Mouse (Mus musculus): ENCODE measurements around the gene Ccdc188.

Ccdc188 gene

DNA sequence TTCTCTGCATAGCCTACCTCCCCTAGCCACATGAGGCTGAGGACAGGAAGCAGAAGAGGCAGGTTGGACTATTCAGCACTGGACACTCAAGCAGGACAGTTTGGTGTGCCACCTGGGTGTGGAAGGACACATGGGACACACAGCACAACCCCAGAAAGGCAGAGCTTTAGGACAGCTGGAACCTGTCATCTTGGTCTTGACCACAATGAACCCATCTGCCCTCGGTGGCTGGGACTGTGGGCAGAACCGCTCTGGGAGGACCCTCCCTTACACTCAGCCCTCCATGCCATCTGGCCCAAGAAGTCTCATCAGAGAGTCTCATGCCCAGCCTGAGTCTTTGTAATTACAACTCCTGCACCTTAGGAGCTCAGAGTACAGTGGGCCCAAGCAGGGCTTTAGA is 17.6 kb upstream of the Ccdc188 start:
- no peak for DNase-seq (ENCODE audit: inconsistent age in 2 of 2, low spot score in 1 of 2)

DNA sequence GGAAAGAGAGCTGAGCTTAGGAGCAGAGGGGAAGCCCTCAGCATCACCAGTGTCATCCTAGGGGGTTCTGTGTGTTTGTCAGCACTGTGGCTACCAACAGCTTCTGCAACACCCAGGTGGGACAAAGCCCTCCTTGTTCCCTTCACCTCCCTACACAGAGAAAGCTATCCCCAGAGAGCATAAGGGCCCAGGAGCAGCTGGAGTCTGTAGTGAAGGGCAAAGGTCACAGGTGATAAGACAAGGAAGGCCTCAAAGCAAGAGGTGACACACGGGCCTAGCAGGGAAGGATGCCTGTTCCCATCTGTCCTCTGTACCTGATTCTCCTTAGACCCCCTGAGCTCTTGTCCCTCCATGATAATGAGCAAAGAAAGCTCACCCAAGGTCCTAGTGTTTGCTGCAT is 16.1 kb upstream of the Ccdc188 start:
- no peak for DNase-seq (ENCODE audit: inconsistent age in 2 of 2, low spot score in 1 of 2)

DNA sequence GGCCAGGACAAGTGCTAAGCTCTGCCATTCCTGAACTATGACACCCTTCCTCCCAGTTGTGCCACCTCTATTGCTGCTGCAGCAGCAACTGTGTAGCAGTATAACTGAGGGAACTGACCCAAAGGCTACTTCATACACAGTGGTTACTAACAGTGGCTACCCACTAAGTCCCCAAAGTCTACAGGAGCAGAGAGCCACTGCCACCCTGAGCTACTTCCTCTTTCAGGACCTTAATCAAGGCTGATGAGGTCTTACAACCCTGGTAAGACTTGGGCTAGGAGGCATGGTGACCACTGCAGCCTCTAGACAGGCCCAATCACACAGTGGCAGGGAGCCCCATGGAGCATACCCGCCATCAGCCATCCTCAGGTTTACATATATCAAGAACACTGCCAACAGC is 15.6 kb upstream of the Ccdc188 start:
- no peak for DNase-seq (ENCODE audit: inconsistent age in 2 of 2, low spot score in 1 of 2)

DNA sequence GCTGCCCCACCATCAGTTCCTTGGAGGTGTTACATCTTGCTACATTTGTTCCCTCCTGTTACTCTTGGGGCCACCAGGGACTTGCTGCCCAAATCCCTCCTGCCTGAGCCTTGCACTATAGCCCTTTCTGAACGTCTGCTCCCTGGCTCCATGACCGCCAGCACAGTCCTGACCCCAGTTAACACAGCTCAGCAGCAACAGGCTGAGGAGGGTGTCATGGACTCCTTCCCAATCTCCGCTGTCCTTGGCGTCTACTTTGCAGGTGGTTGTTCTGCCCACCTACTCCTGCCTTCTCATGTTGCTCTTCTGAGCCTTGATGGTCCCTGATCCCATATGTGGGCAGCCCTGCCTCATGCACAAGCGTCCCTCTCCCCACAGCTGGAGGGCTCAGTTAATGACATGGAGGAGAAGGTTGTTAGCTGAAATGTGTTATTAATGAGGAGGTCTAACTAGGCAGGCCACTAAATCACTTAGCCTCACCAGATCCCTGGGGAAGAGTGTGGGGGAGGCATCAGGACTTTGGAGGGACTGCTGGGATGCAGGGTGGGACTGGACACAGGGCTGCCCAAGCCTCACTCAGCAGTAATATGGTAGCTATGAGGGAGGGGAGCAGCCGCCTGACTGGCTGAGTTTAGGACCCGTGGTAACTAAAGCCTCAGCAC is 14.1 kb upstream of the Ccdc188 start:
- DNase-seq (ENCODE audit: inconsistent age in 2 of 2, low spot score in 1 of 2) = no peak

DNA sequence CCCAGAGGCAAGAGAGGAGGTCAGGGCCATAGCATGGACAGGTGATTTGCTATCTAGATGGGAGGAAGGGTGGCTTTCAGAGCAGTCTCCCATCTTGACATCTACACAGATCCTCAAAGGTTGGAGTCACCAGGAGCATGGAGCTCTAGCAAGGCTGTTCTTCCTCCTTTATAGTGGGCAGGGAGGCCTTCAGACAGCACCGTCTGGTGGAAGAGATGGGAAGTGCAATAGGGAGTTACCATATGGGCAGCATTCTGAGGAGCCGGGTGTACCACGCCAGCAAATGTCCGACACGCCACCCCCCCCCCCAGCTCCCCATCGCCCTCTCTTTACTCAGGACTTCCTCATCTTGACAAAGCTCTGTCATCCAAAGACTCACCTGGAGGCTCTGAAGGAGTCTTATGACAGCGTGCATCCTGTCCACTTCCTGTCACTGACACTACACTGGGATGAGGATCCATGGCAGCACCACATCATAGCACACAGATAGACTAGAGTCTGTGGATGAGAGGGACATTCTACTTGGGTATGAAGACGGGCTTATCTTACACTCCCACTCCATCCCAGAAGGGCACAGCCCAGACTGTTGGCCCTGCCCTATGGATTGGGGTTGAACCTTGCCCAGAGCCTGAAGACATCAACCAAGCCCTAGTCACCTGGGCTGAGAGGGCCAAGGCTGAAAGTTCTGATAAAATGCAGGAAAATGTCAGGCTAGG is 6.8 kb upstream of the Ccdc188 start:
- DNase-seq (ENCODE audit: inconsistent age in 2 of 2, low spot score in 1 of 2) = peak; percentile 42 to 84

DNA sequence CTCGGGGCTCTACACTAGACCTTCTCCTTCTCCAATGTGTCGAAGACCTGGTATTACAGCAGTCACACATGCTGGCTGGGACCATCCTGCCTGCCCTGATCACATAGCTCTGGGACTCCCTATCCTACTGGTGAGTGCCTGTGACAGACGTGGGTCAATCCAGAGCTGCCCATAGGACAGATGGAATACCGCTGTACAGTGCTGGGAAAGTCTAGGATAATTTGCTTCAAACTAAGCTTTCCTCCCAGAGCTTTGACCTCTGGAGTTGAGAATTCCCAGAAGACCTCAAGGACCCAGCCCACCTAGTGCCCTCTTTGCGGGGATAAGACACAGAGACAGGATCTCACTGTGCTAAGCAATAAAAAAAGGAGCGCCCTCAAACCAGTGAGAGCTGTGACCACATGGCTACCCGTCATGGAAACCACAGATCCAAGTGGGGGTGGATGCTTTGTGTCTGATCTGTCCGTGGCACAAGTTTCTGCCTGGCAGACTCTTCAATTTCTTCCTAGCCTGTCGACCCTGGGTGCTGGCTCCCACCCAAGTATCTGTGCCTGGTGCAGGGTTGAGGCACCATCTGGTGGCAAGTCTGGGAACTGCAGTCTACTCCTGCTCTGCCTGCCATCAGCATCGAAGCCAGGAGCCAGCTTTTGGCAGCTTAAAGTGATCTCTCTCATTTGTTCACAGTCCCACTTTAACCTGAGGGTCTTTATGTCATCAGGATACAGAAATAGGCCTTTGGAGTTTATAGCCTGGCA is 6.1 kb upstream of the Ccdc188 start:
- peak; percentile 80 to 93 for DNase-seq (ENCODE audit: inconsistent age in 2 of 2, low spot score in 1 of 2)

DNA sequence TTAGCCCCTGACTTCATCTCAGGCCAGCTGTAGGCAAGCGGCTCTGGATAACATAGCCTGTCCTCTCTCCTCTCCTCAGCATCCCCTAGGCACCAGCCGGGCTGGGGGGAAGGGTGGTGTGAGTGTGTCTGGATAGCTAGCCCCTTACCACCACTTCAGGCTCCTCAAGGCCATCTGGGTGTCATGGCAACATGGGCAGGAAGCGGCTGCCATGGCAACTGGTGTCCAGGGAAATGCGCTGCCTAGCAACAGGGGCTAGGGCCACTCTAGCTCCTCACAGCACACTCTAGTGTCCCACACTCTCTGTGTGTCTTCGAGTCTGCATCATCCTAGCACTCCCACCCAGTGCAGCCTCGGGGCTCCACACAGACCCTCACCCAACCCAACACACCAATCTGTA is 4.0 kb upstream of the Ccdc188 start:
- peak in 1 of 2 experiments; percentile 20 for DNase-seq (ENCODE audit: inconsistent age in 2 of 2, low spot score in 1 of 2)

DNA sequence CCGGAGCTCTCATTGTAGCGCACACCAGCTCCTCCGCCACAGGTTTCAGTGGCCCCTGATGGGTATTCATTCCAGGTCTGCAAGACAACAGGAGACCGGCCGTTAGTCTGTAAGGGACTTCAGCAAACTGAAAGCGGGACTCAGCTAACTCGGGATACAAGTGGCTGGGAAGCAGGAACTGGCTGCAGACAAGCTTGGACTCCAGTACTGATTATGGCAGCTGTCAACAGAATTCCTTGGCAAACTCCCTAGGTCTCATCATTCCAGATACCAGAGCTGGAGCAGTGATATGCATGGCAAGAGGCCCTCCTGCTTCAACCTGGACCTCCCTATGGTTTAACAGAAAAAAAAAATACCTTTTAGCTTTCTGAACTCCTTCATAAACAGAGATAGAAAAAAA is 2.8 kb upstream of the Ccdc188 start:
- no peak for DNase-seq (ENCODE audit: inconsistent age in 2 of 2, low spot score in 1 of 2)

DNA sequence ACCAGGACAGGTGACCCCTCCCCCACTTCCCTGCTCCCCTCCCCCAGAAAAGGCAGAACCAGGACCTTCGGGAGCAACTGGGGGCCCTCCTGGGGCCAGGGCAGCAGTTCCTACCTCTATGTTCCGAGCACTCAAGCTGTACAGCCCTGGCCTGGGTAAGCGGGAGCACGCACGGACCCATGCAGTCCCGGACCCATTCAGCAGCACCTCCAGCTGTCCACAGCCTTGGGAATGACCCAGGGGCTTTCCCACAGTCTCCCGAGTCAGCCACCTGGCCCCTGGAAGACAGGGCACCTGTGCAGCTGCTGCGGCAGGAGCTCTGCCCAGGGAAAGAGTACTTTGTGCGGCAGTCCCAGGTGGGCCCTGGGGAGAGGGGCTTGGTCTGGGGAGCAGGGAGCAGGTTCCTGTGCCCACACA is 909 bp downstream of the Ccdc188 start:
- DNase-seq (ENCODE audit: inconsistent age in 2 of 2, low spot score in 1 of 2) = peak in 1 of 2 experiments; percentile 25

DNA sequence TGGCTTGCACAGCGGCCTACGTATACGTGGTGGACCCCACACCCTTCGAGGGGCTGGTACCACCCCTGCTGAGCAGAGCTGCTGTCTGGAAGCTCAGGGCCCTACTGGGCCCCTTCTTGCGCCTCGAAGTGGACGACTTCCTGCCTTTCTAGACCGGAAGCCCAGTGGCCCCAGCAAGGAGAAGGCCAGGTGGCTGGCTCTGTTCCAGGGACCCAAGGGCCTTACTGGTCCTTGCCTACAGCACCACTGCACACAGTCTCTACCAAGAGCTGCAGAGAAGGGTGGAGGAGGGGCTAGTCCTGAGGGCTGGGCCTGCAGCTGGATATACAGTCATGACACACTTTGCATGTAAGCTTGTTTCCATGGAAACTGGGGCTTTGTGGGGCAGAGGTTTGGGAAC is 2.3 kb downstream of the Ccdc188 start:
- peak; percentile 47 to 73 for DNase-seq (ENCODE audit: inconsistent age in 2 of 2, low spot score in 1 of 2)

DNA sequence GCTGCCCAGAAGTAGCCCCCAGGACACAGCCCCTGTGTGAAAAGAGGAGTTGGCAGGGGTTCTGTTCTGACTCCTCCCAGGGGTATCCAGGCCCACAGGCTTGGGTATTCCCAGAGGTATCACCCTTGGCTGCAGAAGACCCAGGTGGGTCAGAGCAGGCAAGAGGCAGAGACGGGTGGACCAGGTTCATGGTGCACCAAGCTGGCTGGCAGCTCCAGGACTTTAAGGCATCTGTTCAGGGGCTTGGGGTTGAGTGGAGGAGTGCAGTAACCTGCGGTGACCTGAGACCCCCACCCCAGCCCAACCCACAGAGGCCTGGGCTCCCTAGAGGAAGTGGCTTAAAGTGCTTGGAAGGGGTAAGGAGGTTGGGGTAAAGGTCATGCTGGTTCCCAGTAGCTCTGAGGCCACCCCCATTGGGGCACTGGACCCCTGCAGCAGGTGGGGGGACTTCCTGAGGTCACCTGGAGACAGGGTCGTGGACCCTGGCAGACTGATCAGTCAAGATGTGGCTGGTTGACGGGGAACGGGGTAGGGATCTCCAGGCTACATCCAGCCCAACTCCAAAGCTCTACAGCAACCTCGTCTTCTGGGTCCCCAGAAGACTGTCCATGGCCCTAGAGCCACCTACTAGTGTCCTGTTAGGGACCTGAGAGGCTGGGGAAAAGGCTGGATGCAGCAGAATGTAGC is 3.3 kb downstream of the Ccdc188 start:
- peak in 1 of 2 experiments; percentile 41 for DNase-seq (ENCODE audit: inconsistent age in 2 of 2, low spot score in 1 of 2)

DNA sequence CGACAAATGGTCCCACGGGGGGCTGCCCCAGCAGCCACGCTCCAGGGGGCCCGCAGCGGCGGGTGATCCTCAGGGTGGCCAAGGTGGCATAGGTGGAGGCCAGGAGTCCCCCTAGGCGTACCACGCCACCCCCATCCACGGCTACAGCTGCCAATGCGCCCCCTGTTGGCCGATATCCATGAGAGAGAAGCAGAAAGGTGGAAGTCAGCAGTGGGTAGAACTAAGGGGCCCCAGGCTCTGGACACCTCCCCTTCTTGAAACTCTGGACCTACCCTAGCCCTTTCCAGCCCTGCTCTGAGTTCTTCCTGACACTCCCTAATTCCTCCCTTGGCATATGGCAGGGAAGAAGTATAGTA is 3.8 kb downstream of the Ccdc188 start:
- DNase-seq (ENCODE audit: inconsistent age in 2 of 2, low spot score in 1 of 2) = no peak

DNA sequence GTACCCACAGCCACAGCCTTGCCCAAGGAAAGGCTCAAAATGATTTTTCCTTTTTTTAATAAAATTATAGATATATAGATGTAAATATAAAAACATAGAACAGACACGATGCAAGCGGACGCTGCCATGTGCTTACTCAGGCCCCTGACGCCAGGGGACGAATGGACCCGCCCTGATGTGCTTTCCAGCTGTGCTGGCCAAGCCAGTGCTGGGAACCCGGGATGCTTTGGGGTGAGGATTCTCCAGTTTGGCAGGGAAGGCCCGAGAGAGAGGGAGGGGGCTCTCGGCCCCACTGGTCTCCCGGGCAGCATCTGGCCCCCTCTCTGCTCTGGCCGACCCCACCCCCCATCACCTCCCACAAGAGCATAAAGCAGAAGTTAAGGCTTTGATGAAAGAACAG is 4.5 kb downstream of the Ccdc188 start:
- peak in 1 of 2 experiments; percentile 17 for DNase-seq (ENCODE audit: inconsistent age in 2 of 2, low spot score in 1 of 2)

DNA sequence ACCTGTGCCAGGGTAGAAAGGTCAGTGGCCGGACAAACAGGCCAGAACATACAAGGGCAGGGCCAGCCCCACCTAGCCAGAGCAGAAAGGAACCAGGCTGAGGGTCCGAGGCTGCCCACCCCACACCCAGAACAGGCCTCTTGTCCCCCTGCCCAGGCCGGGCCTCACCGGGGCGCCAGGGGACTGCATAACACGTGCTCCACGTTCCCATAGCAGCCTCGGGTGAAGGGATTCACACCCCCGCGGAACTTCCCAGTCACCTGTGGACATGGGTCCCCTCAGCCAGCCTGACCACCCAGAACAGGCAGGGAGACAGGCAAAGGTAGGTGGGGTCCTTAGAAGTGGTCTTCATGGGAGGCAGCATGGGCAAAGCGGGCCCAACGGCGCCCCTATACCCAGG is 9.5 kb downstream of the Ccdc188 start:
- peak in 1 of 2 experiments; percentile 25 for DNase-seq (ENCODE audit: inconsistent age in 2 of 2, low spot score in 1 of 2)

DNA sequence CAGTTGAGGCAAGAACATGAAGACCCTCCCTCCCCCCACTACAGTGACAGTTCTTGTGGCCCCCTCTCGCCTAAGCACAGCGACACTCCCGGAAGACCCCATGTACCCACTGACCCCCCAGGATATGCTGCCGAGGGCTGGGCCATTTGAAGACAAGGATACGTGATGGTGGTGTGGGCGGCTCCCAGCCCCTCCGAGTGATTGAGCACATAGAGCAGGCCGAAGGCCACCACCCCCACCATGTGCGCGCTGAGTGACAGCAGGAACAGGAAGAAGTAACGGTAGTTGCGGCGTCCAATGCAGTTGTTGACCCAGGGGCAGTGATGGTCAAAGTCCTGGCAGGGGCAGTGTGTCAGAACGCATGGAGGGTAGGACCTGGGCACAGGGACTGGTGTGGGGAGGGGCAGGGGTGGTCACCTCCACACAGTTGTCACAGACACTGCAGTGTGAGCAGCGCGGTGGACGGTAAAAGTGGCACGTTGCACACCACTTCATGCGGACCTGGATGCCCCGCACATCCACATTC is 10.3 kb downstream of the Ccdc188 start:
- no peak for DNase-seq (ENCODE audit: inconsistent age in 2 of 2, low spot score in 1 of 2)

DNA sequence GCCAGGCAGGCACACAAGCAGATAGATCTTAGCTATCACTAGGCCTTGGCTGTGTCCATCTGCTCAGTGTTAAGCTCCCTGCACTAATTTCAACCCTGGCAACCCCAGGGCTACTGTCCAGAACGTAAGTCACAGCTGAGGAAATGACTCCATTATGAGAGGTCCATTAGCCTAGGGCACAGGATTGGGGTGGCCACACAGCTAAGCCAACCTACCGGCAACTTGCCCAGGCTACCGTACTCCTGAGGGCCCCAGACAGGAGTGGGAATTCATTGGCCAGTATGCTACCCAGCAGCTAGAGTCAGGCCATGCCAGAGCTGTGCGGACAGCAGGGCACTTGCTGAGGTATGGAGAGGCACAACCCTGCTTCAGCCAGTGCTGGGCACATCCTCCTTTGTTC is 11.2 kb downstream of the Ccdc188 start:
- no peak for DNase-seq (ENCODE audit: inconsistent age in 2 of 2, low spot score in 1 of 2)

DNA sequence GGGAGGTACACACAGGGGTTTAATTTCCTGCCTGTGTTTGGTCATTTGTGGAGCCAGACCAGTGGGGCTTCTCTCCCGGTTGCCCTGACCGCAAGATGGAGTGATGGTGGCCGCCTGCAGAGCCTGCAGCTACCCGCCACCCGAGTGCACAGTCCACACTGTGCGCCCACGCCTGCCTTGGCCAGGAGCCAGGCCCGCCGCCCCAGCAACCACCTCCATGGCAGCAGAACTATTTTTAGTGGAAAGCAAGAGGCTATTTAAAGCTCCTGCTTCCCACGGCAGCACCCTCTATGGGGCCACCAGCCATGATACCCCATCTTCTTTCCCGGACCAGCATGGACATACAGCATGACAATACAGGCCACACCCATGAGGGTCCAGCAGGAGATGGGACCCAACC is 11.9 kb downstream of the Ccdc188 start:
- peak in 1 of 2 experiments; percentile 63 for DNase-seq (ENCODE audit: inconsistent age in 2 of 2, low spot score in 1 of 2)

DNA sequence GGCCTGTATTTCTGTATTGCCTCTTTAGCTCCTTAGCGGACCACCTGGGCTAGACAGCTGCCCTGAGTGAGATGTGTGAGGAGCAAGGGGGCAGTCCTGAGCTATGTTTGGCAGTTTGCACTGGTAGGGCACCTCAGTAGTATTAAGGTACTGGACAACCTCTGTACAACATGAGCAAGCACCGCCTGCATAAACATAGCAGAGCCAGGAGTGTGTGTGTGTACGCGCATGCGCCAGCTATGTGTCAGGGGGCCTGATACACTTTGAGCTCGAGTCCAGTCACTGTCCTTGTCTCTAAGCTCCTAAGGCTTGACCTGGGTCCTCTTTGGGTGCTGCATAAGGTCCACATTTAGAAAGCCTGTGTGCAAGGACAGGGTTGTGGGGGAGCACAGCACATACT is 12.9 kb downstream of the Ccdc188 start:
- no peak for DNase-seq (ENCODE audit: inconsistent age in 2 of 2, low spot score in 1 of 2)

DNA sequence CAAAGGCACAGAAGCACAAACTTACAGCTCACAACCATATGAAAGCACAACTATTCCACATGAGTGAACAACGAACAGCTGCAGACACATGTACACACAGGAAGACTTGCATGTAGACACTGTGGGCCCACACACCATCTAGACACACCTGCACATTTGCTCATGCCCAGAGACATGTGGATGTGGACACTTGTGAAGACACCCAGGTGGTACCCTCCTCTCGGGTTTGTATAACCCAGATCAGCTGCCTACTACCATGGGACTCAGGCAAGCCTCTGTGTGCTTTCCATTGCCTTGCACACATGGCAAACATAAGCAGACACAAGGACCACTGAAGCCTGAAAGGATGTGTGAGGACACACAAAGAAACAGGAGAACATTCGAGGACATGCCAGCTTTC is 13.4 kb downstream of the Ccdc188 start:
- DNase-seq (ENCODE audit: inconsistent age in 2 of 2, low spot score in 1 of 2) = no peak

DNA sequence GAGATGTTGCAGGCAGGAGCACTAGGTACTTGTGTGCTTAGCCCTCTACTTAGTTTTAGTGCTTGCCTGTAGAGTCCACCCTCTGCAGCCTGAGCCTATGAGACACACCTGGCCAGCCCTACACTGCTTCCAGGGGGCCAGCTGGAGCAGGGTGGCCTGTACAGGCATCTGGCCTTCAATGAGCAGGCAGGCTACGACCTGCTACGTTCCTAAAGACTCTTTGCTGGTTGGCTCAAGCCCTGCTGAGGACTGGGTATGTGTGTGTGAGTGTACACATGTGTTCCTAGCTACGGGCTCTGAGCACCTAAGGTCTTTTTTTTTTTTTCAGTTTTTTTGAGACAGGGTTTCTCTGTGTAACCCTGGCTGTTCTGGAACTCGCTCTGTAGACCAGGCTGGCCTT is 13.8 kb downstream of the Ccdc188 start:
- no peak for DNase-seq (ENCODE audit: inconsistent age in 2 of 2, low spot score in 1 of 2)

DNA sequence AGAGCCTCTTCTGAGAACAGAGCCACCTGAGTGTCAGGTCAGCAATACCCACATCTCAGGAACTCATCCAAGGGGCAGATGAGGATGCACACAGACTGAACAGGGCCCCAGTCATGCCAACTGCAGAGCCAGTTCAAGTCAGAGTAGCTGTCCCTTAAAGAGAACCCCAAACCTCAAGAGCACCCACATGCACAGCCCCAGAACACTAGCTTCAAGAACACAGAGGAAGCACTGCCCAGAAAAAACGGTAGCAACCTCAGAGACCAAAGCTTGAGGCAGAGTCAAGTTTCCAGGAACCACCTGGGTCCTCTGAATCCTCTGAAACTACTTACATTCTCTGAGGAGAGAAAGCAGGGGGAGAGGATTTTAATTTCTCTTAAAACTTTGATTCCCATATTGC is 15.8 kb downstream of the Ccdc188 start:
- DNase-seq (ENCODE audit: inconsistent age in 2 of 2, low spot score in 1 of 2) = no peak
